Mouse (Mus musculus) kidney, embryonic 16.5 days (tissue): ENCODE data around the gene Cwc15. TPM values are rescaled to one million over a fixed set of nuclear protein-coding genes. Genes with fewer than 3 reads are reported as not detected.
A peak's percentile ranks its signal among the peaks of the same experiment; 100 is the strongest.

ENCODE experiments used
- ATAC-seq: fragments of 200-750 bp; cut with Nextera tagmentation; 2 replicates; pipeline ENCODE4 v1.8.0; 2017; ENCODE audit warnings: moderate TSS enrichment; ENCODE audit not compliant: low FRiP score, low TSS enrichment
- H3K27ac ChIP-seq: fragments of 300-500 bp; sonication (generic); 2 replicates; pipeline ENCODE4 v1.5.1; 2014; ENCODE audit warnings: low read length
- H3K27me3 ChIP-seq: fragments of 300-500 bp; sonication (generic); 2 replicates; pipeline ENCODE4 v1.6.1; 2014; ENCODE audit warnings: low read length, control low read depth, mixed read lengths; ENCODE audit not compliant: insufficient read depth
- H3K36me3 ChIP-seq: fragments of 300-500 bp; sonication (generic); 2 replicates; pipeline ENCODE4 v1.6.1; 2014; ENCODE audit warnings: low read length, control low read depth, mixed read lengths; ENCODE audit not compliant: insufficient read depth
- H3K4me1 ChIP-seq: fragments of 300-500 bp; sonication (generic); 2 replicates; pipeline ENCODE4 v1.6.1; 2014; ENCODE audit warnings: low read length, control low read depth, mixed read lengths; ENCODE audit not compliant: insufficient read depth
- H3K4me2 ChIP-seq: fragments of 300-500 bp; sonication (generic); replicated peaks from 2 replicates; pipeline ENCODE4 v1.6.1; 2014; ENCODE audit warnings: low read depth, low read length
- H3K4me3 ChIP-seq: fragments of 300-500 bp; sonication (generic); 2 replicates; pipeline ENCODE4 v1.5.1; 2014; ENCODE audit warnings: mild to moderate bottlenecking, low read length
- H3K9ac ChIP-seq: fragments of 300-500 bp; sonication (generic); replicated peaks from 2 replicates; pipeline ENCODE4 v1.6.1; 2014; ENCODE audit warnings: low read length
- H3K9me3 ChIP-seq: fragments of 300-500 bp; sonication (generic); 2 replicates; pipeline ENCODE4 v1.6.1; 2016; ENCODE audit warnings: low read length, control low read depth
- WGBS: fragments of 180-500 bp; shearing (Covaris S2); extraction: QIAGEN DNeasy Blood & Tissue Kit; methylation state at CpG from one replicate; pipeline ENCODE4 v1.1.7; 2014; 5-methylcytosine and 5-hydroxymethylcytosine counted together
- polyA plus RNA-seq: library from polyadenylated mRNA; unstranded; fragments of >200 nt; fragmentation: Nextera tagmentation; extraction: Ambion mirVana; gene quantifications from 2 replicates; pipeline ENCODE4 v1.2.1, GENCODE M21; 2015

Gene Cwc15
- polyA plus RNA-seq, 1 experiment from 2014 or later, result 153 TPM

DNA sequence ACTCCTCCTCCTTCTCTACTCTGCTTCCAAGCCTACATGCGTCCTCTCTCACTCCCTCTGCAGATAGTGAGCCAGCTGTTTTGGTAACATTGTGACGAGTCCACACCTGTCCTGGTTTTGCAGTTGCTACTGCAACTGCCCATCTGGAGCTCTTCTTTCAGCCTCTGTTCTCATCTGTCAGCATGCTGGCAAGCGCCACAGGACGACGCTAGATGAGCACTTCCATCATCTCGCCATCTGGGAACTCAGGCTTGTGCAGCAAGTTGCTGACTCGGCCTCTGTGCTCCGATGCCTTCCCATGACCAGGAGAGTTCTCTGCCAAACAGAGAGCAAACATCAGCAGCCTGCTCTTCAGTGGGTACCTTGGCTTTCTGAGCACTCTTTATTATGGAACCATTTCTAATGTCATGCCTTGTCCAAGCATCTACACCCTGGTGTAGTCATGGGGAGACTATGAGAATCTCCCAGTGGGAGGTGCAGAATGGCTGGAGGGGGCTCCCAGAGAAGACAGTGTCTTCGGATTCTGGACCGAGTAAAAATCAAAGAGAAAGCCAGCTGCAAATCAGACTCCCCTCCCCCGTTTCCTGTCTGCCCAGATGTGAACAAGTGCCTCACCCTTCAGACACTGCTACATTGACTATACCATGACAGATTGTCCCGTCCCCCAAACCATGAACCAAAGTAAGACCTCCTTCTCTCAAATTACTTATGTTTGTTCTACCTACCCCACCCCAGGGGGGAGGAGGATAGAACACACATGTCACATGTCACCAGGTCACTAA lies 47.4 kb downstream of the Cwc15 start:
- H3K9me3 ChIP-seq, result no peaks in the 10 kb centered on the region
- H3K36me3 ChIP-seq, result peaks cover 62% of the 10 kb centered on the region
- H3K27ac ChIP-seq, result no peak overlapping the region
- no peaks in the 10 kb centered on the region for H3K4me1 ChIP-seq
- peak; percentile 20; the same call in 1 of the 2 replicates for ATAC-seq
- 69% methylated on average over 12 of the region's 12 CpGs for WGBS
- H3K4me2 ChIP-seq, result no peak overlapping the region
- no peaks in the 10 kb centered on the region for H3K27me3 ChIP-seq
- no peak overlapping the region for H3K4me3 ChIP-seq
- no peak overlapping the region for H3K9ac ChIP-seq

DNA sequence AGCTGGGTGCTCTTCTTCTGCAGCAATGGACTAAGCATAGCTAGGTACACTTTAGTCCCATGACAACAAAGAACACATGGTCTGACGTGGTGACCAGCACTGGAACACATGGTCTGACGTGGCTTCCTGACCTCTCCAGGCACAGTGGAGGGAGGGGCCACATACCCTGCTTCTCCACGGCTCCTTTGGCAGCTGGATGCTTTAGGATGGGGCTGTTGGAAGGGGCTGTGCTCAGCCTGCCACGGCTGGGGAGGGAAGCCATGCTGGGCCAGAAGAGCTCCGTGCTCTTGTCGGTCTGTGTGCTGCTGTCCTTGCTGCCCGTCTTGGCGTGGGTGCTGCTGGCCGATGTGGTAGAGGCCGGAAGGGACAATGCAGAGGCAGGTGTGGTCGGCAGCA lies 47.9 kb downstream of the Cwc15 start:
- H3K4me3 ChIP-seq, result no peak overlapping the region
- H3K36me3 ChIP-seq, result peaks cover 67% of the 10 kb centered on the region
- 73% methylated on average over 11 of the region's 11 CpGs for WGBS
- 0 out of 2 replicates have a peak, but pooled peaks have one; percentile 13 for ATAC-seq
- no peak overlapping the region for H3K9ac ChIP-seq
- no peaks in the 10 kb centered on the region for H3K4me1 ChIP-seq
- no peaks in the 10 kb centered on the region for H3K27me3 ChIP-seq
- no peak overlapping the region for H3K27ac ChIP-seq
- H3K9me3 ChIP-seq, result no peaks in the 10 kb centered on the region
- no peak overlapping the region for H3K4me2 ChIP-seq

DNA sequence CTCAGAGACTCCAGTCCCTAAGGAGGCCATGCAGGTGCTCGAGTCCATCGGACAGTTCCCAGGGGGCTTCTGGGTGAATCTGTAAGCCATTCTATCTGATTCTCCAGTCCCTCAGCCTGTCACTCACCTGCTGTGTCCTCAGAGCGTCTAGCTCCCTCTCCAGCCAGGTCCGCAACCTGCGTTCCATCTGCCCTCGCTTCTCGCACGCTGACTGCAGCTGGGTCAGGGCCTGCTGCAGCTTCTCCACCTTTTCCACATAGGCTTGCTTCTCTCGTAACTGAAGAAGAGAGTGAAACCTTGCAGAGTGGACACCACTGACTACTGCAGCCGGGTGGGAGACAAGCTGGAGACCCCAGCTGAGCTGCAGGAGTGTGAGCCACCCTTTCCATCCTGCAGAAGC lies 57.9 kb downstream of the Cwc15 start:
- Histone ChIP-seq H3K36me3 (peaks cover 76% of the 10 kb centered on the region), H3K27me3 (no peaks in the 10 kb centered on the region), H3K9ac (no peak overlapping the region), H3K4me3 (no peak overlapping the region), H3K9me3 (no peaks in the 10 kb centered on the region), H3K27ac (no peak overlapping the region), H3K4me1 (no peaks in the 10 kb centered on the region), H3K4me2 (no peak overlapping the region)
- WGBS, result 94% methylated on average over 10 of the region's 10 CpGs
- no peak for ATAC-seq

DNA sequence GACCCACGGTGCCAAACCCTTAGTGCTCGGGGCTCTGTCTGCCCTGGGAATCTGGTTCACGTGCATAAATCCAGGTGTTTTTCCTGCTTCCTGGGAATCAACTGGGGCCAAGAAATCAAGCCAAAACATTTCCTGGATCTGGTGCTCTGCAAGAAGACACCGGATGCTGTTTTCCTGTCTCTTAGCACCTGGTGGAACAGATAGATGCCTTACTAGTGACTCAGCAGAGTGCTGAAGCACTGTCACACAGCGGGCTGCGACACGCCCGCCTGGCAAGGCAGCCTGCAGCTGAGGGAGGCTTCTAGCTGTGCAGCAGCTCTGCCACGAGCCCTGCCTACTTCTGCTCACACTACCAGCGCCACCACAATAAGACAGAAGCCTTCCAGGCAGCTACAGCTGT lies 59.0 kb downstream of the Cwc15 start:
- Histone ChIP-seq H3K4me1 (no peaks in the 10 kb centered on the region), H3K27ac (no peak overlapping the region), H3K27me3 (no peaks in the 10 kb centered on the region), H3K9ac (no peak overlapping the region), H3K36me3 (peaks cover 68% of the 10 kb centered on the region), H3K4me2 (no peak overlapping the region), H3K4me3 (no peak overlapping the region), H3K9me3 (no peaks in the 10 kb centered on the region)
- ATAC-seq, result peak; percentile 51; the same call in 1 of the 2 replicates
- WGBS, result 73% methylated on average over 10 of the region's 10 CpGs

GRCm38 (mm10) chr9:14559996-14560395 lies 59.6 kb downstream of the Cwc15 start:
- Histone ChIP-seq H3K27ac (no peak overlapping the region), H3K9ac (no peak overlapping the region), H3K4me3 (no peak overlapping the region), H3K36me3 (peaks cover 64% of the 10 kb centered on the region), H3K9me3 (no peaks in the 10 kb centered on the region), H3K27me3 (no peaks in the 10 kb centered on the region), H3K4me2 (no peak overlapping the region), H3K4me1 (no peaks in the 10 kb centered on the region)
- ATAC-seq, result no peak; the same call in 1 of the 2 replicates
- WGBS, result 83% methylated on average over 9 of the region's 9 CpGs

Other genes with a start within 250 kb of the Cwc15 start
- gene Sesn3, start 225.6 kb upstream of the Cwc15 start, polyA plus RNA-seq, result 16.9 and 19.2 TPM in 2 replicates
- gene Endod1, start 119.1 kb upstream of the Cwc15 start, polyA plus RNA-seq, result 15.6 and 17.8 TPM in 2 replicates
- gene Kdm4d, start 135 bp upstream of the Cwc15 start, polyA plus RNA-seq, result 0.47 and 0.55 TPM in 2 replicates
- 21.3 and 21.9 TPM in 2 replicates for gene Amotl1, start 144.4 kb downstream of the Cwc15 start, polyA plus RNA-seq
- gene Piwil4, start 240.1 kb downstream of the Cwc15 start, polyA plus RNA-seq, result 0.30 TPM in 1 of 2 replicates, not detected in the other